Mouse (Mus musculus): Measurements from ENCODE around the gene Scarf2.

GRCm38 (mm10) chr16:17803675-17804448 lies 6.8 kb downstream of the Scarf2 start:
- TF ChIP-seq TAL1 (IDR thresholded peaks at IDR 0.05; ENCODE audit: low read length) = no peak
- TF ChIP-seq GATA1 (IDR thresholded peaks at IDR 0.05; ENCODE audit: low read length) = no peak

Measured in erythroblast, embryonic 14.5 days (primary cell).